Mouse (Mus musculus) embryonic fibroblast, embryonic 13.5 days (primary cell): ENCODE measurements around the gene Susd2. TPM values are rescaled to one million over a fixed set of nuclear protein-coding genes. Genes with fewer than 3 reads are reported as not detected.

Source experiments
- H3K27ac ChIP-seq: 2 replicates; pipeline ENCODE4 v1.5.1; 2012; ENCODE audit warnings: low read length, control low read depth, inconsistent platforms; ENCODE audit not compliant: insufficient read depth
- H3K4me1 ChIP-seq: 2 replicates; pipeline ENCODE4 v1.6.1; 2011; ENCODE audit warnings: low read length; ENCODE audit not compliant: control insufficient read depth, insufficient read depth
- H3K4me3 ChIP-seq: 2 replicates; pipeline ENCODE4 v1.5.1; 2011; ENCODE audit warnings: mild to moderate bottlenecking, control low read depth, low read length; ENCODE audit not compliant: insufficient read depth
- CTCF ChIP-seq: IDR thresholded peaks from 2 replicates; pipeline ENCODE4 v1.5.1; 2011; ENCODE audit warnings: mild to moderate bottlenecking, control low read depth, low read length, moderate library complexity, borderline replicate concordance; ENCODE audit not compliant: insufficient read depth
- POLR2A ChIP-seq: IDR thresholded peaks from 2 replicates; pipeline ENCODE4 v1.6.1; 2011; ENCODE audit warnings: low read depth, mild to moderate bottlenecking, control low read depth, low read length, moderate library complexity
- polyA plus RNA-seq: library from polyadenylated mRNA; stranded (reverse); fragments of >200 nt; gene quantifications from 2 replicates; pipeline ENCODE4 v1.2.4, GENCODE M21; 2011; ENCODE audit warnings: low read depth; ENCODE audit not compliant: missing spikeins, insufficient read length

Susd2 gene
- polyA plus RNA-seq, 1 experiment: 1.1 TPM

GRCm38 (mm10) chr10:75657772-75658171, 14.0 kb upstream of the Susd2 start:
- TF ChIP-seq CTCF (no peak), POLR2A (no peak)
- no peak overlapping the region for H3K4me3 ChIP-seq
- no peaks in the 10 kb centered on the region for H3K4me1 ChIP-seq
- H3K27ac ChIP-seq: no peak overlapping the region

GRCm38 (mm10) chr10:75657165-75657564, 13.4 kb upstream of the Susd2 start:
- no peak for TF ChIP-seq CTCF
- no peak for TF ChIP-seq POLR2A
- Histone ChIP-seq H3K4me3 (no peak overlapping the region), H3K27ac (no peak overlapping the region), H3K4me1 (no peaks in the 10 kb centered on the region)

GRCm38 (mm10) chr10:75654053-75654452, 10.2 kb upstream of the Susd2 start:
- Histone ChIP-seq H3K27ac (no peak overlapping the region), H3K4me3 (no peak overlapping the region), H3K4me1 (no peaks in the 10 kb centered on the region)
- TF ChIP-seq POLR2A (no peak), CTCF (no peak)

- H3K4me1 ChIP-seq: no peaks in the 10 kb centered on the region
- no peak overlapping the region for H3K27ac ChIP-seq
- no peak overlapping the region for H3K4me3 ChIP-seq
- TF ChIP-seq POLR2A: no peak
- no peak for TF ChIP-seq CTCF
Measured at GRCm38 (mm10) chr10:75651381-75652068, 7.7 kb upstream of the Susd2 start.

GRCm38 (mm10) chr10:75650306-75650902, 6.6 kb upstream of the Susd2 start:
- Histone ChIP-seq H3K27ac (no peak overlapping the region), H3K4me3 (no peak overlapping the region), H3K4me1 (no peaks in the 10 kb centered on the region)
- TF ChIP-seq POLR2A (no peak), CTCF (no peak)

GRCm38 (mm10) chr10:75649406-75649995, 5.7 kb upstream of the Susd2 start:
- H3K4me1 ChIP-seq: no peaks in the 10 kb centered on the region
- H3K27ac ChIP-seq: no peak overlapping the region
- H3K4me3 ChIP-seq: no peak overlapping the region
- TF ChIP-seq CTCF: no peak
- TF ChIP-seq POLR2A: no peak

- TF ChIP-seq CTCF: no peak
- TF ChIP-seq POLR2A: no peak
- no peak overlapping the region for H3K4me3 ChIP-seq
Measured at GRCm38 (mm10) chr10:75649001-75649400, 5.2 kb upstream of the Susd2 start.

GRCm38 (mm10) chr10:75648091-75648490, 4.3 kb upstream of the Susd2 start:
- TF ChIP-seq CTCF: no peak
- no peak for TF ChIP-seq POLR2A
- H3K4me3 ChIP-seq: no peak overlapping the region
- H3K27ac ChIP-seq: no peak overlapping the region
- H3K4me1 ChIP-seq: no peaks in the 10 kb centered on the region

More at GRCm38 (mm10) chr10:75649001-75649400, 5.2 kb upstream of the Susd2 start:
- no peaks in the 10 kb centered on the region for H3K4me1 ChIP-seq
- H3K27ac ChIP-seq: no peak overlapping the region

- no peak overlapping the region for H3K27ac ChIP-seq
Measured at GRCm38 (mm10) chr10:75647362-75647761, 3.6 kb upstream of the Susd2 start.

GRCm38 (mm10) chr10:75646406-75646805, 2.6 kb upstream of the Susd2 start:
- H3K4me3 ChIP-seq: no peak overlapping the region
- TF ChIP-seq CTCF: no peak
- no peak for TF ChIP-seq POLR2A
- H3K27ac ChIP-seq: no peak overlapping the region
- H3K4me1 ChIP-seq: no peaks in the 10 kb centered on the region

More at GRCm38 (mm10) chr10:75647362-75647761, 3.6 kb upstream of the Susd2 start:
- no peaks in the 10 kb centered on the region for H3K4me1 ChIP-seq
- no peak for TF ChIP-seq POLR2A
- TF ChIP-seq CTCF: no peak
- H3K4me3 ChIP-seq: no peak overlapping the region

GRCm38 (mm10) chr10:75645616-75646015, 1.8 kb upstream of the Susd2 start:
- H3K4me1 ChIP-seq: no peaks in the 10 kb centered on the region
- no peak overlapping the region for H3K27ac ChIP-seq
- no peak overlapping the region for H3K4me3 ChIP-seq
- TF ChIP-seq CTCF (no peak), POLR2A (no peak)
